Mouse (Mus musculus) ovary, adult 18-20 months (tissue): ENCODE measurements around the gene Dynll1.
"Not testable (repeated sequence)": the region's sequence is repeated elsewhere in the genome, so short reads cannot be mapped to it uniquely, and the experiment has no call there.

Source experiments
- DNase-seq: peaks from one replicate; pipeline ENCODE4 v3.0.0; 2022; ENCODE audit warnings: low spot score, mixed read lengths

Gene Dynll1

DNA sequence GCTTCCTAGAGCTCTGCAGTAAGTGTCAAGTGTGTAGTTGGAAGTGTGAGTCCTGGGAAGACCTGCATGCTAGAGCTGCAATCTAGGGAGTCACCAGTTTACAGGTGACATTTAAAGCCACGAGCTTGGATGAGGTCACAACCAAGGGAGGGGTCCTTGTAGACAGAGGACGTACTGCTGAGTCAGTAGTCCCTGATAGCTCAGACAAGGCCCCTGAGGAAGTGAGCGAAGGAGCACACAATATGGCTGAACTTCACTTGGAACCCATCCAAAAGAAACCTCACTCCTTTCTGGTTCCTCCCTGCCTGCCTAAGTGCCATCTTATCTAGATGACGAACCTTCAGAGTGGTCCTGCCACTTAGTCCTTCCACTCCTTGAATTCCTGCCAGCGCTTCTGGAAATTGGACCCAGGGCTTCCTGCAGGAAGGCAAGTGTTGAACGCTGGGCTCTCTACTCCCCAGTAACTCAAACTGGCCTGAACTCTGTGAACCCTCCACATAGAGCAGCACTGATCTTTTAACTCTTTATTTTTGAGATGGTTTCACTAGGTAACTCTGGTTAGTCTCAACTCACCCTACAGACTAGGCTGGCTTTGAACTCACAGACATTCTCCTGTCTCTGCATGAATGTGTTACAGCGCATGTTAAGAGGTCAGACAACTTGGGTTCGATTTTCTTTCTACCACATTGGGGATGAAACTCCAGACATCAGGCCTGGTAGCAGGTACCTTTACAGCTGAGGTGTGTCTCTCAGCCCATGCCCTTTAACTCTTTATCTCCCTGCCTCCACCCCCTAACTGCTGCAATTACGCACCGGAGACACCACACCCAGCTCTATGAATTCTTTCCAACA is 12.2 kb upstream of the Dynll1 start:
- DNase-seq: no peak

DNA sequence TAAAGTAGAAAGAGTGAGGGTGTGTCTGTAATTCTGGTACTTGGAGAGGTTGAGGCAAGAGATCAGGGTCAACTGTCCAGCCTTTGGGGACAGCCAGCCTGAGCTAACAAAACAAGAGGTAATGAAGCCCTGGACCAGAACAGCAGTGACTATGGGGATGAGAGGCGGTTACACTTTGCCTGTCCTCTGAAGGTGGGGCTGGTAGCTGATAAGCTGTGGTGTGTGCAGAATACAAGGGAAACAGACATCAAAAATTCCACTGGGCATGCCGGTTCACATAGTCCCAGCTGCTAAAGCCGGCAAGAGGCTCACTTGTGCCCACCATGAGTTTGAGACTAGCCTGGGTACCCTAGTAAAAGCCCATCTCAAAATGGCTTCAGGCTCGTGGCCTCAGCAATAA is 11.6 kb upstream of the Dynll1 start:
- no peak for DNase-seq

DNA sequence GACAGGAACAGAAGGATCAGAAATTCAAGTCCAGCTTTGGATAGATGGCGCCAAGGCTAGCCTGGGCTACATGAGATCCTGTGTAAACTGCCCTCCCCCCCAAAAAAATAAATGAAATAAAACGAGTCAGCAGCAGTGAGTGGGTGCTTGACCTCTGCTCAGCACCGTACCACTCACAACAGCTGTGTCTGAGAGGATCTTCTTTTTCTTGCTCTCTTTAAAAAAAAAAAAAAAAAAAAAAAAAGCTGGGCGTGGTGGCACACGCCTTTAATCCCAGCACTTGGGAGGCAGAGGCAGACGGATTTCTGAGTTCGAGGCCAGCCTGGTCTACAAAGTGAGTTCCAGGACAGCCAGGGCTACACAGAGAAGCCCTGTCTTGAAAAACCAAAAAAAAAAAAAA is 1.4 kb upstream of the Dynll1 start:
- DNase-seq: not testable (repeated sequence)

DNA sequence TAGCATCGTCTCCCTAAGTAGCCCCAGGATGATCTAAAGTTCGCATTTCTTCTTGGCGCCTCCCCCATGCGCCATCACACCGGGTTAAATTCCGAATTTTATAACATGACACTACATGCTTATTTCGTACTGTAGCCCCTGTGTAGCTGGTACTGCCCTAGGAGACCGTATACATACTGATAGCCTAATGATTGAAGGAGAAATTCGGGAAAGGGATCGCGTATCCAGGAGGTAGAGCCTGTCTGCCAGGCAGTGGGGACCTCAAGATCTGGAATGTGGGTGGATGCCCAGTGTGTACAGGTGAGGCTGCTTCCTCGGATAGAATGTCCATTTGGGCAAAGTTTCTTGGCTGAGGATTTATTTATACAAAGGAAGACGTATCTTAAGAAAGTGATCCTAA is 816 bp upstream of the Dynll1 start:
- DNase-seq: no peak

GRCm38 (mm10) chr5:115300035-115300744 is 609 bp downstream of the Dynll1 start:
- peak; percentile 61 for DNase-seq

DNA sequence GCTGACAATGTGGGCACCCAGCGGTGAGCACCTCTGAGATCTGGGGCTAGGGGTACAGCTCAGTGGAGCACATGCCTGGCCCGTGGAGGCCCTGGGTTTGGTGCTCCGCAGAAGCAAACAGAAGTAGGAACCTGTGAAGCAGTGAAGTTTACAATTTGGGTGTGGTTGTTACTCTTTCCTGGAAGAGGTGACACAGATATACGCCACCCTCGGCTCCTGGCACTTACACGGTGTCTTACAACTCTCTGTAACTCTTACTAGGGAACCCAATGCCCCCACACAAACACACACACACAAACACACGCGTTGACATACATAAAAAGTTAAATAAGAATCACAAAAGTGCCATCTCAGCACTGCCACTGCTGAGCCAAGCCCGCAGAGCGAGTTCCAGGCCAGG is 4.5 kb downstream of the Dynll1 start:
- no peak for DNase-seq

- DNase-seq: no peak
These were observed 6.6 kb downstream of the Dynll1 start for GRCm38 (mm10) chr5:115294173-115294572.

DNA sequence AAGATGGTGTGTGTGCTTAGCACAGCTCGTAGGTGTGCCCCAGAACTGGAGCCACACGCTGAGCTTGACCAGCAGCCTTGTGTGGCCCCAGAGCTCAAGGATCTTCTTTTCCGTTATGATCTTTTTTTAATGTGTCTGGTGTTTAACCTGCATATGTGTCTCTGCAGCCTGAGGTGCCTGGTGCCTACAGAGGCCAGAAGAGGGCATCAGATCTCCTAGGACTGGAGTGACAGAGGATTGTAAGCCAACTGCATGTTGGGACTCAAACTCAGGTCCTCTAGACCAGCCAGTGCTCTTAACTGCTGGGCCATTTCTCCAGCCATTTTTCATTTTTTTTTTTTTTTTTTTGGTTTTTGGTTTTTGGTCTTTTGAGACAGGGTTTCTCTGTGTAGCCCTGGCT is 16.1 kb downstream of the Dynll1 start:
- no peak for DNase-seq

- no peak for DNase-seq
These were observed 20.6 kb downstream of the Dynll1 start for GRCm38 (mm10) chr5:115280050-115280687.

DNA sequence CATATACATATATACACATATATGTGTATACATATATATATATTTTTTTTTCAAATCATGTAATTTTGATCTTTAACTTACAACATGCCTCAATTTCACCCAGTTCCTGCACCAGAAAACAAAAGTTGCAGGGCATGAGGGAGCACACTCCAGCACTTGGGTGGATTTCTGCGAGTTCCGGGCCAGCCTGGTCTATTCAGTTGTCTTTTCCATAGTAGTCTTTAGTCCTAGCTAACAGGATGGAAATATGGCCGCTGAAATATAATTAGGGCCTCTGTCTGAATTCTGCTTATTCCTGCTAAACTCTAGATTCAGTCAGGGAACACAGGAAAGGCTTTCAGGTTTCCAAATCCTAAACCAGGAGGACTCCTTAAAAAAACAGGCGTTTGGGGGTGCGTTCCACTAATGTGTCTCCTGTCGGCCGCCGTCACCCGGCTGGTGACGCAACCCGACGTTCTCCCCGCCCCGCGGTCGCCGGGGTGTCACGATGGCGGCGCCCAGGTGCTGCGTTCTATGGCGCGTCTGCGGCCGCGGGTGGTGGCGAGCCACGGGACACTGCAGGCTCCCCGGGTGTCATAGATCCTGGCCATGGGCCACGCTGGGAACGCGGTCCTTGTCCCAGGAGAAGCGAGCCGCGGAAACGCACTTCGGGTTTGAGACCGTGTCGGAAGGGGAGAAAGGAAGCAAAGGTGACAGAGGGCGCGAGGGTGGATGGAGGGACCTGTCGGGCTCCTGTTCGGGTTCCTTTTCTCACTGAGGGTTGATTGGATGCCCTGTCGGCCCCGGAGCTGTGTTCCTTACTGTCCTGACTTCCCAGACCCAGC is 21.4 kb downstream of the Dynll1 start, which contains the start of gene Coq5:
Coq5 (plus strand) TSS at position 441 of the 824 bp plus-strand sequence.
- DNase-seq: peak; percentile 62

DNA sequence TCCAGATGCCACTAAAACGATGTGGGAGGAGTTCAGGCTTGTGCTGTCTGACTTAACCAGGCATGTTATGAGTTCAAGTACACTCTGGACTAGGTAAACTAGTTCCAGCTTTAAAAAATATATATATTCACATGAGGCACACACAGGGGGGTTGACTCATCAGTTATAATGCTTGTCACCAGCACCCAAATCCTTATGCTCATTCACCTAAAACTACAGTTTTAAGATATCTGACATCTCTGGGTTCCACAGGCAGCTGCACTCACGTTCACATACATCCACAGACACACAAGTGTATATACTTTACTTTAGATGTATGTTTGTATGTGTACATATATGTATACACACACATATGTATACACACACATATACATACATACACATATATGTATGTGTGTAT is 22.0 kb downstream of the Dynll1 start:
- no peak for DNase-seq

GRCm38 (mm10) chr5:115278053-115278452 is 22.7 kb downstream of the Dynll1 start:
- DNase-seq: no peak

DNA sequence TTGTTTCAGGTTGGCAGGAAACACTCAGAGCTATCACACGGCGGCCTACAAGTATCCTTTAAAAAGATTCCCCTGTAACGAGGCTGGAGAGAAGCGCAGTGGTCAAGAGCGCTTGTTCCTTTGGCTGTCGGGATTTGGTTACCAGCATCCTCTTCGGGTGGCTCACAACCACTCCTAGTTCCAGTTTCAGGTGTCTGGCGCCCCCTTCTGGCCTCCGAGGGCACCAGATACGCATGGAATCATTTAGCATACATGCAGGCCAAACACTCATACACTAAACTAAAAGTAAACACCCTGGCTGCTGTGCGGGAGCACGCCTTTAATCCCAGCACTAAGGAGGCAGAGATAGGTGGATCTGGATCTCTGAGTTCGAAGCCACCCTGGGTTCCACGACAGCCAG is 24.8 kb downstream of the Dynll1 start:
- DNase-seq: no peak

DNA sequence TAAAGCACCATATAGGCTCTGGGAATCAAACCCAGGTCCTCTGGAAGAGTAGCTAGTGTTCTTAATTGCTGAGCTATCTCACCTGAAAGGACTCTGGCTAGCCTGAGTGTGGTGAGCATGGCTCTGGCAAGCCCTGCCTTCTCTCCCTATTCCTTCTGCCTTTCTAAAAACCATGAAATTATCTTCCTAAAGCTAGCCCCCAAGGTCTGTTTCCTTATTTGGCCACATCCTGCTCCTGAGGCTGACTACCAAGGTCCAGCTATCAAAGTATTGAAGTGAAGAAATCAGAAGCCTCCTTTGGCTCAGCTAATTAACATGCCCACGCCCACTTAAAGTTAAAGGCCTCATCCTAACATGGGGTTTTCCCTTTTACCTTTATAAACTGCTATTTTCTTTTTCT is 26.0 kb downstream of the Dynll1 start:
- DNase-seq: peak; percentile 62

DNA sequence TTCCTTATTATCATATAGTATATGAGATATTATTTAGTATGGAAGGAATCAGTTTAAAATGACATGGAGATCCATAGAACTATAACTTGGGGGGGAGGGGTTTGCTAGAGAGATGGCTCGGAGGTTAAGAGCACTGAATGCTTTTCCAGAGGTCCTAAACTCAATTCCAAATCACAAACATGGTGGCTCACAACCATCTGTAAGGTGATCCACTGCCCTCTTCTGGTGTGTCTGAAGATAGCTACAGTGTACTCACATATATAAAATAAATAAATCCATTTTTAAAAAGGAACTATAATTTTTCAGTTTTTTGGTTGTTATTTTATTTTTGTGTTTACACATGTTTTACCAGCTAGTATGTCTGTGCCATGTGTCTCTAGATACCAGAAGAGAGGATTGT is 26.4 kb downstream of the Dynll1 start:
- DNase-seq: no peak

GRCm38 (mm10) chr5:115273549-115274135 is 27.2 kb downstream of the Dynll1 start:
- DNase-seq: no peak

DNA sequence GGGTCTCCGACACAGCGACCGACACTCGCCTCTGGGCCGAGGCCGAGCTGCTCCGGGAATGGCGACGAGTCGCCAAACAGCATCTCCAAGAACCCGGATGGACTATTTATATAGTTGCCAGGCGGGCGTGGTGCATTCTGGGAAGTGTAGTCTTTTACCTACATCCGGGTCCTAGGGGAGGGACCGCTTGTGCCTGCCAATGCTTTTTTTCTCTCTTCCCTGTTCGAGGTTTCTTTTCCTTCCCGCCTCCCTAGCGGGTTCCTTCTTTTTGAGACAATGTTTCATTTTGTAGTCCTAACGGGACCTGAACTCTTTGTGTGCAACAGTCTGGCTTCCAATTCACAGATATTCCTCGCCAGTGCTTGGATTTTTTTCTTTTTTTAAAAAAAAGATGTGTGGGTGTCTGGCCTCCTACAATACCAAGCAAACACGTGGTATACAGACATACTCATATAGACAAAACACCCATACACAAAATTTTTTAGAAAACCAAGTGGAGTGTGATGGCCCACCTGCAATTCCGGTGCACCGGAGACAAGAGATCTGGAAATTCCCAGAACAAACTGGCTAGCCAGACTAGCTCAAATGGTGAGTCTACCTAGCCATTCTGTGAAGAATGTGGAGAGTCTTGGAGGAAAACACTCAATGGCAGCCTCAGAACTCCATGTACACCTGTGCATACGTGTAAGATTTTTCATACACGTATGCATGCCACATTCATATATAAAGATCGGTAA is 27.8 kb downstream of the Dynll1 start, which contains the start of gene Rnf10:
Rnf10 (minus strand) TSS at position 87 of the 737 bp plus-strand sequence.
- peak; percentile 93 for DNase-seq

- DNase-seq: peak; percentile 19
These were observed 28.6 kb downstream of the Dynll1 start for GRCm38 (mm10) chr5:115271931-115272811.

DNA sequence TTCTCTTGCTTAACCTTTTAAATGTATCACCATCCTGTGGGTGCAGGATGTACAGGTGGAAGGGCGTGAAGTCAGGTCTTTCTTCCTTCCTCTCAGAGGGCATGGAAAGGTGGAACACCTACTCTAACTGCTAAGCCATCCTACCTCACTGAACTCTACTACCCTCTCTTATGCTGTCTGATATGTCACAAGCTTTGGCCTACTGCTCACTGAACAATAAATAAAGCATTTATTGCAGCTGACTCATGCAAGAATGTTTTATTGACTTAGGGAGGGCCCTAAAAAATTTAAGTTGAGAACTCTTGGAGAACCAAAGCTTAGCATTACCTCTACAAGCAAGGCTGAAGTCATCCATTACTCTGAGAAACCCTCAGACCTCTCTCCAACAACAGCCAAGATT is 30.8 kb downstream of the Dynll1 start:
- DNase-seq: no peak

DNA sequence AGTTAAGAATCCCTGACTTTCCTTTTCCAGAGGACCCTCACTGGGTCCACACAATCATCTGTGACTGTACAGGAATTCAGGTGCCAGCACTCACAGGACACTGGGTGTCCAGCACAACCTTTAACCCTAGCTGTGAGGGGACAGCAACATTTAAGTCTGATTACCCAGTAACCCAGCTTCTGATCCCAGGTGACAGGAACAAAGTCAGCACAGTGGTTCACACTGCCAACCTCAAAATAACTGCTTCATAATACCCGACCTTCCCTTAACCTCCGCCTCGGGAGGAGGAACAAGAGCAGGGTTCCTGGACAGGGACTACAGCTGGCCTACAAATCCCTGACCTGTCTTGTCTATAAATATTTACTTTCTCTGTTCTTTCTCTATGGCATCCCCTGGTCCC is 32.5 kb downstream of the Dynll1 start:
- DNase-seq: no peak
